Mouse (Mus musculus) testis, adult 2 months (tissue): ENCODE measurements at regions not wholly inside any gene's neighbourhood (a gene's known extent, or its start where the extent isn't known, plus 50 kb on each side); places are given as distances from the start of the nearest gene placed in this dataset.
"Not testable (repeated sequence)": the region's sequence is repeated elsewhere in the genome, so short reads cannot be mapped to it uniquely, and the experiment has no call there.

Experiments used
- H3K27ac ChIP-seq: fragments of 200-500 bp; 2 replicates; pipeline ENCODE4 v1.5.1; 2012; ENCODE audit warnings: low read depth, low read length; ENCODE audit not compliant: control insufficient read depth, insufficient read depth
- H3K27me3 ChIP-seq: fragments of 200-500 bp; 2 replicates; pipeline ENCODE4 v1.6.1; 2012; ENCODE audit warnings: mild to moderate bottlenecking, low read length, moderate library complexity; ENCODE audit not compliant: control insufficient read depth, insufficient read depth
- H3K36me3 ChIP-seq: fragments of 200-500 bp; 2 replicates; pipeline ENCODE4 v1.6.1; 2012; ENCODE audit warnings: mild to moderate bottlenecking, low read length; ENCODE audit not compliant: control insufficient read depth, insufficient read depth
- H3K4me1 ChIP-seq: fragments of 200-500 bp; 2 replicates; pipeline ENCODE4 v1.6.1; 2012; ENCODE audit warnings: low read length; ENCODE audit not compliant: control insufficient read depth, insufficient read depth
- H3K4me3 ChIP-seq: fragments of 200-500 bp; 2 replicates; pipeline ENCODE4 v1.5.1; 2012; ENCODE audit warnings: low read depth, mild to moderate bottlenecking, low read length, moderate library complexity, mixed read lengths; ENCODE audit not compliant: control insufficient read depth
- CTCF ChIP-seq: fragments of 200-500 bp; IDR thresholded peaks from 2 replicates; pipeline ENCODE4 v1.5.1; 2012; ENCODE audit warnings: low read depth, mild to moderate bottlenecking, inconsistent platforms, low read length, moderate library complexity; ENCODE audit not compliant: control insufficient read depth, insufficient read depth, insufficient replicate concordance
- POLR2A ChIP-seq: fragments of 200-500 bp; IDR thresholded peaks from 2 replicates; pipeline ENCODE4 v1.6.1; 2012; ENCODE audit warnings: low read depth, mild to moderate bottlenecking, inconsistent platforms, low read length, moderate library complexity; ENCODE audit not compliant: control insufficient read depth

DNA sequence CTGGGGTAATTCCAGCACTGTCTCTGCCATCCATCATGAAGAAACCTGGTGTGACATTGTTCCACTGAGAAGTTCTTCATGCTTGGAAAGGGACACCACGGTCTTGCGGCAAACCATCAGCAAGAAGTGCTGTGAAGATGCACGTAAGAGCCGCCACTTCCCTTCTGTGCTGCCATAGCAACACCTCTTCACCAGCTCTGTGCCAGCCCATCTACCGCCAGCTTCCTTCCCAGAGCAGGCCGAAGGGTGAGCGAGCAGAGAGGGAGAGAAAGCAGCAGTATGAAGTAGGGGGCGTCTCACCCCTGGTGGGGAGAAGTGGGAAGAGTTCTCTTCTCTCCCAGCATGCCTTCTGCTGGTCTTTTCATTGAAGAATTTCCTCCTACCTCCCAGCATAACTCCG lies 84.8 kb upstream of the Zfp637 start:
- no peak overlapping the region for H3K4me3 ChIP-seq
- TF ChIP-seq CTCF (no peak), POLR2A (no peak)
- no peaks in the 10 kb centered on the region for H3K27me3 ChIP-seq
- H3K36me3 ChIP-seq: no peaks in the 10 kb centered on the region
- no peaks in the 10 kb centered on the region for H3K4me1 ChIP-seq
- H3K27ac ChIP-seq: no peak overlapping the region

- not testable (repeated sequence) for H3K36me3 ChIP-seq, H3K27me3 ChIP-seq, H3K4me1 ChIP-seq, H3K27ac ChIP-seq, H3K4me3 ChIP-seq
- peak; percentile 21; the same call in 1 of the 2 replicates for TF ChIP-seq CTCF
These were observed 82.5 kb upstream of the Zfp637 start for GRCm38 (mm10) chr6:117758516-117758915.

- no peaks in the 10 kb centered on the region for H3K36me3 ChIP-seq
- no peaks in the 10 kb centered on the region for H3K27me3 ChIP-seq
- H3K27ac ChIP-seq: no peak overlapping the region
These were observed 69.5 kb upstream of the Zfp637 start for GRCm38 (mm10) chr6:117771506-117771905.

GRCm38 (mm10) chr6:117772396-117772795 lies 68.6 kb upstream of the Zfp637 start:
- no peak overlapping the region for H3K4me3 ChIP-seq
- H3K36me3 ChIP-seq: no peaks in the 10 kb centered on the region
- H3K4me1 ChIP-seq: peaks cover 5% of the 10 kb centered on the region; the same call in 1 of the 2 replicates
- TF ChIP-seq CTCF: no peak
- no peak for TF ChIP-seq POLR2A
- no peak overlapping the region for H3K27ac ChIP-seq
- H3K27me3 ChIP-seq: no peaks in the 10 kb centered on the region

More at GRCm38 (mm10) chr6:117771506-117771905, 69.5 kb upstream of the Zfp637 start:
- Histone ChIP-seq H3K4me1 (no peaks in the 10 kb centered on the region), H3K4me3 (no peak overlapping the region)
- TF ChIP-seq CTCF: no peak
- TF ChIP-seq POLR2A: no peak

- no peak for TF ChIP-seq POLR2A
- no peak for TF ChIP-seq CTCF
- Histone ChIP-seq H3K4me1 (peaks cover 13% of the 10 kb centered on the region), H3K4me3 (no peak overlapping the region), H3K27ac (no peak overlapping the region), H3K36me3 (no peaks in the 10 kb centered on the region), H3K27me3 (no peaks in the 10 kb centered on the region)
These were observed 65.5 kb upstream of the Zfp637 start for GRCm38 (mm10) chr6:117775304-117776050.

GRCm38 (mm10) chr6:117778027-117778426 lies 63.0 kb upstream of the Zfp637 start:
- H3K27ac ChIP-seq: no peak overlapping the region
- TF ChIP-seq POLR2A (no peak), CTCF (no peak)

GRCm38 (mm10) chr6:117778481-117778880 lies 62.5 kb upstream of the Zfp637 start:
- H3K36me3 ChIP-seq: no peaks in the 10 kb centered on the region
- TF ChIP-seq POLR2A: no peak
- no peak for TF ChIP-seq CTCF
- H3K4me3 ChIP-seq: no peak overlapping the region
- peaks cover 13% of the 10 kb centered on the region for H3K4me1 ChIP-seq
- H3K27me3 ChIP-seq: no peaks in the 10 kb centered on the region
- H3K27ac ChIP-seq: no peak overlapping the region

More at GRCm38 (mm10) chr6:117778027-117778426, 63.0 kb upstream of the Zfp637 start:
- Histone ChIP-seq H3K4me3 (no peak overlapping the region), H3K36me3 (no peaks in the 10 kb centered on the region), H3K4me1 (peaks cover 13% of the 10 kb centered on the region), H3K27me3 (no peaks in the 10 kb centered on the region)
